Mouse (Mus musculus) embryo, embryonic 9.5 days (tissue): ENCODE data around the gene Ythdf2.

ENCODE experiments used
- DNase-seq: peaks from one replicate; pipeline ENCODE4 v3.0.0-alpha.2; 2017; ENCODE audit errors: extremely low spot score

The Ythdf2 gene

GRCm38 (mm10) chr4:132210325-132210724 is 1.8 kb downstream of the Ythdf2 start:
- DNase-seq = no peak

DNA sequence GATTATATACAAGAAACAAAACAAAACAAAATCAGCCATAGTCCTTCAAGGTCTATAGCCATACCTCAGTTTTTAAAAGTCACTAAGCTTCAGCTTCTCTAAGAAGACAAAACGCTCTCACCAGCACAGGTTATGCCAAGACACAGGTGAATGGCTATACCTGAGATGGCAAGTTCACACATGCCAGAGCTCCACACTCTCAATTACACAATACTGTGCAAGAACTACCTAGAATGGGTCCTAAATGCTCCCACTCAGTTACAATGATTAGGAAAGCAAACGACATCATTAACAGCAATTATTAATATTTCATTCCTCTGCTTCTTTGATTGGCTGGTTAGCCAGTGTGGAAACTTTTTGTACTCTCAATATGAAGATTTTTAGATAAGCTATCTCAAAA is 2.8 kb downstream of the Ythdf2 start:
- no peak for DNase-seq

- DNase-seq = no peak
Observed at GRCm38 (mm10) chr4:132207280-132207679, 4.8 kb downstream of the Ythdf2 start.

DNA sequence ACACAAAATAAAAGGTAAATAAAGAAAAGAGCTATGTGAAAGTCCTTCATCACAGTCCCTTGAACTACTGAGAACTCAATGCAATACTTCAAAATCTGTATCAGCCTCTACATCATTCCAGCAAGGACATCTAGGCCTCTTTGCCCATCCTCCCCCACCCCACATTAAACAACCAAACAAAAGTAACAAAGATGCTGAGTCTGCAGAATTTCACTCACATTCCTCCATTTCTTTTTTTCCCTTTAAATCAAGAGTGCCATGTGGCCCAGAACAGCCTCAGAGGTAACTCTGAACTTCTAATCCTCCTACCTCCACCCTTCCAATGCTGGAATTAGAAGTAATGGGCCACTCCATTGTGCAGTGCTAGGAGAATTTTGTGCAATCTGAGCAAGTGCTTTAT is 13.3 kb downstream of the Ythdf2 start:
- no peak for DNase-seq

DNA sequence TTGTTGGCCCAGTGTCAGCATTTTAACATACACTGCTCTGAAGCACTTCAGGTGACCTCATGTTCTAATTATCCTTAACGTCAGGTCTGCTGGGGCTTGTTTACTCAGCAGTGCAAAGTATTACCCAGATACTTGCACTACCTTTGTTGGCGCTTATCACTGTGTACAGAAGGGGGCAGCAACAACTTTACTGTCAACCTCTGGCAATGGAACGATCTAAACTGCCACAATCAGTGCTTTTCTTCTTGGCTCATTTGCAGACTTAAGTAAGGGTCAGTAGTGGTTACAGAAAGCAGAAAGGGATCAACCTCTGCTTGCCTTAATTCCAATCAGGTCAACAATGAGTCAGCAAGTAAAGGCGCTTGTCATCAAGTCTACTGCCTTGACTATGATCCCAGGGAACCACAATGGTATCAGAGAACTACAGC is 13.8 kb downstream of the Ythdf2 start:
- DNase-seq = no peak

DNA sequence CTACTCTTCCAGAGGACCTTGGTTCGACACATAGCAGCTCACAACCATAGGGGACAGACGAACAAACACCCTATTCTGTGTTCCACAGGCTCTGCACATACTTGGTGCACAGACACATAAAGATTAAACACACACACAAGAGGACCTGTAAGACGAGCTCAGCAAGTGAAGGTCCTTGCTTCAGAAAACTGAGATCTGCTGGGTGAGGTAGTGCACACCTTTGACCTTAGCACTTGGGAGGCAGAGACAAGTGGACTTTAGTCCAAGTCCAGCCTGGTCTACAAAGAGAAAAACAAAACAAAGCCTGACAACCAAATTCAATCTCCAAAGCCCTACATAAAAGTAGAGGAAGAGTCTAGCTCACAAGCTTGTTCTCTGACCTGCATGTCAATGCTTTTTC is 17.1 kb downstream of the Ythdf2 start:
- no peak for DNase-seq

- DNase-seq = no peak
Observed at GRCm38 (mm10) chr4:132194373-132194772, 17.7 kb downstream of the Ythdf2 start.

- DNase-seq = no peak
Observed at GRCm38 (mm10) chr4:132187826-132188401, 24.2 kb downstream of the Ythdf2 start.

- DNase-seq = no peak
Observed at GRCm38 (mm10) chr4:132183162-132183561, 28.9 kb downstream of the Ythdf2 start.

GRCm38 (mm10) chr4:132181721-132182658 is 30.1 kb downstream of the Ythdf2 start:
- DNase-seq = no peak

DNA sequence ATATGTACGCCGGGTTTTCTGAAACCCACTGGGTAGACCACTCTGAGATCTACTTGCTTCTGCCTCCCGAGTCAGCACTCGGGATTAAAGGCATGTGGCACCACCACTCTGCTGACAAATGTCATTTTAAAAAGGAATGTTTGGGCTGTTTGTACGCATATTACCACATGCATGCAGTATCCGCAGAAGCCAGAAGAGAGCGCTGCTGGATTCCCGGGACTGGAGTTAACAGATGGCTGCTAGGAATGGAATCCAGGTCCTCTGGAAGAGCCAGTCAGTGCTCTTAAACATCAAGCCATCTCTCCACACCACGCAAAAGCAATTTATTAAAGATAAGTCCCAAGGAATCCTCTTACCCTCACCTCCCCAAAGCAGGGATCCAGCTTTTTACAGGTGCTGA is 31.4 kb downstream of the Ythdf2 start:
- no peak for DNase-seq

DNA sequence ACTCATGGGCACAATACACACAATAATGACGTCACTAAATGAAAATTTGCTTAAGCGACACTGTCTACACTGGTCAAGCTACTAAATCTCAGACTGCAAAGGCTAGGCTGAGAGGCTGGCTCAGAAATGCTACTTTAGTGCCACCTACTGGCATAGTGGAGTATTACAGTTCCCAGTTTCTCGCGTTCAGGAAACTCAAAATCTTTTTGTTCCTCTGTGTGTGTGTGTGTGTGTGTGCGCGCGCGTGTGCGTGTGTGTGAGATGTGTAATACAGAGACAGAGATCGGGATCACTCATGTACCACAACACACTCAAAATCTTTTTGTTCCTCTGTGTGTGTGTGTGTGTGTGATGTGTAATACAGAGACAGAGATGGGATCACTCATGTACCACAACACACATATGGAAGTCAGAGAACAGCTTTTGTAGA is 33.5 kb downstream of the Ythdf2 start:
- peak; percentile 75 for DNase-seq

GRCm38 (mm10) chr4:132176474-132176873 is 35.6 kb downstream of the Ythdf2 start:
- DNase-seq = no peak

- no peak for DNase-seq
Observed at GRCm38 (mm10) chr4:132170891-132171290, 41.2 kb downstream of the Ythdf2 start.

- DNase-seq = no peak
Observed at GRCm38 (mm10) chr4:132169761-132170160, 42.3 kb downstream of the Ythdf2 start.

- DNase-seq = no peak
Observed at GRCm38 (mm10) chr4:132169271-132169670, 42.8 kb downstream of the Ythdf2 start.

- DNase-seq = no peak
Observed at GRCm38 (mm10) chr4:132167436-132167835, 44.7 kb downstream of the Ythdf2 start.

DNA sequence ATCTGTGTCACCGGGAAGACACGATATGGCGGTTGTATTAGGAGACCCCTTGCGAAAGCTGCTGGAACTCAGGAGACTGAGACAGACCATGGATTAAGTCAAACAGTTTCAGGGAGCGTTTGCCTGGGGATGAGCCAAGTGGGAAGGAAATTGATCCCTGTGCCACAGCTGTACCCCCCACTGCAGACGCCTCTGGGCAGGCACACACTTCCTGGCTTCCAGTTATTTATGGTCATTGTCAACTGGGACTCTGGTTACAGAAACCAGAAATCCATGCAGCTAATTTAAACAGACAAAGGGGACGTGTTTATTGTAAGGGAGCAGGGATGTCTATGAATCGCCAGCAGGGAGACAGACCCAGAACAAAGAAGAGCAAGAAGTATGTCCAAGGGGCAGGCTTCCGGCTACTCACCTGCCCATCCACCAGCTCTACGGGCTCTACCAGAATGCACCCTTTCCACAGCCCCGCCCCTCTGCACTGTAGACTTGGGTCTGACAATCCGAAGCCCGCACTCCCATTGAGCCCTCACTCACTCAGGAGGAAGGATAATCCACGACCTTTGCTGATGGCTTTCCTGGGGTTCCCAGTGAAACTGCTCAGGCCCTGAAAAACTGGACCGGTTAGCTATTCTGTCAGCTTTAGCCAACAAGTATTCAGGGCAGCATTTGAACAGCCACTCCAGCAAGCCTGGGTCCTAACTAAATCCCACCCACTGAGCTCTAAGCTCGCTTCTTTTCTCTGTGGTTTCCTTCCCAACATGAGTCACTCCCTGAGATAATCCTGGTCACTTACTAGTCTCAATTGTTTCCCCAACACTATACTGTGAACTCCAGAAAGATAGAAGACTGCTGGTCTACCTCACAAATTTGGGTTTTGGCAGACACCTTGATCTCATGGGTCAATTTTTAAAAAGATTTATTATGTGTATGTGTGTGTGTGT is 45.5 kb downstream of the Ythdf2 start:
- DNase-seq = no peak

- no peak for DNase-seq
Observed at GRCm38 (mm10) chr4:132165691-132166090, 46.4 kb downstream of the Ythdf2 start.

DNA sequence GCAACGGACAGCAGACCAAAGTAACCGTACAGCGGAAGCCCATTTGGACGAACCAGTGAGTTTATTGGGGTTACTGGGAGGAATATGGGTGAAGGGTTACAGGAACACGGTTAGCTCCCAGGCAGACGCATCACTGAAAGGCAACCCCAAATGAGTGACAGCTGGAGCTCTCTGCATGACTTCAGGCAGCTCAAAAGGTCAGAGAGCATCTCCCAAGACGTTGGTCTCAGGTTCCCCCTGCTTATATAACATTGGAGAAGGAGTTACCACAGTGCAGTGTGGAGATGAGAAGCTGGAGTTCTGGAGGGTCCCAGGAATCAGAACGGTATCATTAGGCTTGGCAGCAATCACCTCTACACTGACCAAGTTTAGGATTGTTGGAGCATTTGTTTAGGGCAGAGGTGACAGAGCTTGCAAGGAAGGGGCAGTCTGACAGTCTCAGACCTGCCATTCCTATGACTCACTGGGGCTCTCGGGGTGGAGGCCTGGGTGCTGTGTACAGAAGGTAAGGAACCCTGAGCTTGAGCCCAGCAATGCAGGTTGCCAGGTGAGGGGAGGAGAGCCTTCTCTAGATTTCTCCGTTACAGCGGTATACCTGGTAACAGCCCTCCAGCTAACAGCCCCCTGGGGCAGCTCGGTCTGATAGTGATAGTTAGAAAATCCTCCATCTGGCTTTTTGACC is 55.0 kb downstream of the Ythdf2 start:
- no peak for DNase-seq

DNA sequence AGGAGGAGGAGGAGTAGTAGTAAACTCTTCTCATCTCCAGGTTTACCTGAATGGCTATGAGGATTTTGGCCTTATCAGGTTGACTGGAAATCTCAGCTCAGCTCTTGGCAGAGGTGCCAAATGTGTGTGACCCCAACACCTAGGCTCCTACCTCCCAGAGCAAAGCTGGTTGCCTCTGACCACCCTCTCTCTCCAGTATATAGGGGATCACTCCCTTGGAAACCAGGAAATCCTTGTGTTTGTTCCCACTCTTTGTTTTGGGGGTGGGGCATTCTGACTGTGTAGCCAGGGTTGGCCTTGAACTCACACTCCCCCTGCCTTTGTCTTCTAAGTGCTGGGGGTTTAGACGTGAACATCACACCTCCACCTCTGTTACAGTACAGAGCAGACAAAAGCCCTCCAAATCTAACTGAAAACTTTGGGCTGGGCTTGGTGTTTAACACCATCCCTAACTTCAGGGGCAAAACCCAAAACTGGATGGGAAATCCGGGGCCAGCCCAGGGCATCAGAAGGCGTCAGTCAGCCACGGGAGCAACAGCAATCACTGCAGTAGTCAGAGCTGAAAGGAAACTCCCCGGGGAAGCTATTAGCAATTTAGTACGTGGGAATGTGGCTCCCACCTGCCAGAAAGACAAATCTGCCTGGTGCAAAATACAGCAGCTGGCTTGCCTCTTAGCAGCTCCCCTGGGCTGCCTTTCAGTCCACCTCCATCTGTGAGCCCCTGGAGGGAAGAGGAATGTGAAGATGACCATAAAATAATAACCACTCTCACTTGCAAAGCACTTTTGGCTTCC is 57.0 kb downstream of the Ythdf2 start:
- DNase-seq = no peak
